Mouse (Mus musculus) hematopoietic stem cell, adult 5-6 weeks (primary cell): Measurements from ENCODE around the gene Tubgcp6. TPM values are rescaled to one million over a fixed set of nuclear protein-coding genes. Genes with fewer than 3 reads are reported as not detected.

Experiments used
- ATAC-seq, 2 experiments: fragments of 125-278 bp in 1 of 2; replicated peaks in 1 of 2; 2 replicates each; pipeline ENCODE4 v1.8.0; 2016 to 2017; ENCODE audit warnings: inconsistent platforms in 2 of 2, mild to moderate bottlenecking in 2 of 2, moderate number of reproducible peaks in 2 of 2, low read depth in 1 of 2, moderate TSS enrichment in 1 of 2; ENCODE audit not compliant: low FRiP score in 2 of 2, poor library complexity in 2 of 2, severe bottlenecking in 2 of 2, insufficient read depth in 1 of 2, low TSS enrichment in 1 of 2
- total RNA-seq: library from RNA; stranded (forward); fragments of 172-1452, 232-1000 nt; gene quantifications from 2 replicates; pipeline ENCODE4 v1.2.3, GENCODE M21; 2017

Tubgcp6 gene
- total RNA-seq, 1 experiment from 2014 or later, result 18.2 TPM

DNA sequence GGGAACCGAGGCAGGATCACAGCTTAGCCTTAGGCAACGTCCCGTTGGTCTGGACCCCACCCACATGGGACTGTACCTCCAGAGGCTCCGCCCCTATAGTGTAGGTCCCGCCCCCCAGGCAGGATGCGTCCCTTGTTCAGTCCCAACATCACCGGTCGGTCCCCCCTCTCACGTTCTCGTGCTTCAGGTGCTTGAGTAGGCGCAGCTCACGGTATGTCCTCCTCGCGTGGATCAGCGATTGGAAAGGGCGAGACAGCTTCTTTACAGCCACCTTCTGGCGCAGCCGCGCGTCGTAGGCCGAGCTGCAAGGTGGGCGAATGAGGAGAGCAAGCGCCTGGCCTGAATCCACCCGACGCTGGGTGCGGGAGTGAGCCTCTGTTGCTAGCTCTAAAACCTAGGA, 23.6 kb upstream of the Tubgcp6 start:
- no peak for ATAC-seq

DNA sequence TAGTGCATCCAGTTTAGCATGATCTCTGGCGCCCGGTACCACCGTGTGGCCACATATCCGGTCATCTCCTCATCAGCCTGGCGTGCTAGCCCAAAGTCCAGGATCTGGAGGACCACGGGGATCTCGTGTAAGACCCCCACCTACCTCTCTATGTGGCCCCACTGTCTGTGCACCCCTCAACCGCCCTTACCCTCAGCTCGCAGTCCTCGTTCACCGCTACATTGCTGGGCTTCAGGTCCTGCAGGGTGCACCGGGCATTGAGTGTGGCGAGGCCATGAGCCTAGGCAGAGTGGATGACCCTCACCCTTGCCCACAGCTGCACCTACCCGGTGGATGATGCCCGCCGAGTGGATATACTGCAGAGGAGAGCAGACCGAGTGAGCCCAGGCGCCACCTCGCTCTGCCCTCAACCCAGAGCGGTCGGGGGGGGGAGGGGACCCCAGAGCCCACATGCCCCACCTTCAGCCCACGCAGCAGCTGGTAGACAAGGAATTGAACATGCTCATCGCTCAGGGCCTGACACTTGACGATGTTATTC, 23.0 kb upstream of the Tubgcp6 start:
- ATAC-seq, result no peak

DNA sequence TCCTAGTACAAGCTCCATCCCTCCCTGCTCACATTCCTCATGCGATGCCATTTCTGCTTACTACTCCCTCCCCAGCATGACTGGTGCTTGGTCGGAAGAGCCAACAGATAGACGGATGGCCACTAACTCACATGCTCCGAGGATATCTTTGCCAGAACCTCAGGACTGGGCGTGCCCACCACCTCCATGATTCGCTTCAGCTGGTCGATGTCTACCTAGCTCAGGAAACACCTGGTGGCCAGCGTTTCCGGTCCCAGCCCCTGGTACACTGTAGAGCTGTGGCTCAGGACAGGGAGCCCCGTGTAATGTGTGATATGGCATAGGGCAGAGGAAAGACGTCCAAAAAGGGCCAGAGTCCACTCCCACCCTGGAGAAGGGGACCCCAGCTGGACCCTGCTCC, 22.1 kb upstream of the Tubgcp6 start:
- peak in 1 of 2 experiments; percentile 16; a peak in 1 of 4 replicates for ATAC-seq

DNA sequence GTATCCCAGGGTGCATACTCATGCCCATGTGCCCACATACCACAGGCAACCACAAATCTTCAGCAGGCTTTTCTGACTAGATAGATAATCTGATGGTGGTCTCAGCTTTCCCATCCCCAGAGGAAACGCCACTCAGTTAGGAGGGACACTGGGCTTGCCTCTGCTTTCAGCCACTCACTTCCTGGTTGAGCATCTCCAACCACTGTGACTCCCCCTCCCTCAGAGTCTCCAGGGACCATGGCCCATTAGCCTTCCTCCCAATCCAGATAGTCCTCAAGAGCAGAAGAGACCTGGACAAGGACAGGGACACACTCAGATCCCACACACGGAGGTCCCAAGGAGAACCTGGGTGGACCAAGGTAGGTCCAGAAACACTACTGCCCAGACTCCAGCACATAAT, 20.2 kb upstream of the Tubgcp6 start:
- ATAC-seq, result no peak

DNA sequence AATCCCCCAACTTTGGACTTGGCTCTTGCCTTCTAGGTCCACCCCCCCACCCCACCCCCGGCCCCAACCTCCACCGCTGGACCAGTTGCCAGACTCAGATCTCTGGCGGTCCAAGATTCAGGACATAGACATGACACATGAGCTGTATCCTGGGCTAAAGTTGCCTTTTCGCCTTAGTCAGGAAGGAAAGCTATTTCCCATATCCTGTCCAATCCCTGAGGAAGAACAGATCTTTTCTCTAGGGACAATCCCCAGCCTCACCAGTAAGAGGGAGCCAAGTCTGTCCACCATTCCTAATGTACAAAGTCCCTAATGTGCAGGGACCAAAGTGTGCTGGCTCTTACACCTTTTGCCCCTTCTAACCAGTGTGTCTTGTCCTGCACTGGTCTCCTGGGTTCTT, 19.0 kb upstream of the Tubgcp6 start:
- ATAC-seq, result no peak

DNA sequence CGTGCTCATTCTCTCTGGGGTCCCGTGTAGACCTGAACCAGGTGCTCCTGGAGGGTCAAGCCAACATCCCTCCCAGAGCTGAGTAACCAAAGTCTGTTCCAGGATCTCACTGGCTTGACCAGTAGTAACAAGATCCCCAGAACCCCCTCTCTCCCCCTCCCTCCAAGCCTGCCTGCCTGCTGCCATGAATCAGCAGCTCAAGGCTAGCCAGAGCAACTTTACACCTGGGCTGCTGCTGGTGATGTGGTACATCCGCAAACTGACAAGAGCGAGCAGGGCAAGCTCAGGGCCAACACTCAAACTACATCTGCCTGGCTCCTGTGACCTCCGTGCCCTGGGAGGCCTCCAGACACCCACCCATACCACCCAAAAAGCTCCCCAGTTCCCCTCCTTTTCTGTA, 18.5 kb upstream of the Tubgcp6 start:
- ATAC-seq, result no peak

DNA sequence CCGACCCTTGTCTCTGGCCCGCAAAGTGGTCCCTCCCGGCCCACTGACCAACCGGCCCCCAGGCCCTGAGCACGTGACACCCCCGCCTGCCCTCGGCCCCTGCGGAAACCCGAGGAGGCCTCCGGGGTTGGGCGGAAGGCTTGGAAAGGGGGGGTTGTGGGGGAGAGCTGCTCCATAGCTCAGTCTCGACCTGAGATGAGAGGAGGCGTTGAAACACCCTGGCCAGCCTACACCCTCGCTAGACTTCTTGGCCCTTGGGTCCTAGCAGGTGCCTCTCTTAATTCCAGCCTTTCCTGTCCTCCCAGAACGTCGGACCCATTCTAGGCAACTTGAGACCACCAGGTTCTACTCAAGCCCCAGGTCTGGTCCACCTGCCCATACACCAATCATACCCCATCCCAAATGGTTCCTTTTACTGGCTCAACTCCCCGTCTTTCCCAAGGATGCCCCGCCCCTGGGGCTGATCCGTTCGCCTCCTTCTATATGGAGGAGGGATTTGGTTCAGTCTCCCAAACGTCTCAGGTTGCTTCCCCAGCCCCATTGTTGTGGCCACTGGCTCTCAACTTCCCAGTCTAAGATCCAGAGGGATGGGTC, 17.8 kb upstream of the Tubgcp6 start, which contains the start of gene Mapk12:
Mapk12 (minus strand) TSS at position 45 of the 594 bp plus-strand sequence.
- ATAC-seq, result no peak

DNA sequence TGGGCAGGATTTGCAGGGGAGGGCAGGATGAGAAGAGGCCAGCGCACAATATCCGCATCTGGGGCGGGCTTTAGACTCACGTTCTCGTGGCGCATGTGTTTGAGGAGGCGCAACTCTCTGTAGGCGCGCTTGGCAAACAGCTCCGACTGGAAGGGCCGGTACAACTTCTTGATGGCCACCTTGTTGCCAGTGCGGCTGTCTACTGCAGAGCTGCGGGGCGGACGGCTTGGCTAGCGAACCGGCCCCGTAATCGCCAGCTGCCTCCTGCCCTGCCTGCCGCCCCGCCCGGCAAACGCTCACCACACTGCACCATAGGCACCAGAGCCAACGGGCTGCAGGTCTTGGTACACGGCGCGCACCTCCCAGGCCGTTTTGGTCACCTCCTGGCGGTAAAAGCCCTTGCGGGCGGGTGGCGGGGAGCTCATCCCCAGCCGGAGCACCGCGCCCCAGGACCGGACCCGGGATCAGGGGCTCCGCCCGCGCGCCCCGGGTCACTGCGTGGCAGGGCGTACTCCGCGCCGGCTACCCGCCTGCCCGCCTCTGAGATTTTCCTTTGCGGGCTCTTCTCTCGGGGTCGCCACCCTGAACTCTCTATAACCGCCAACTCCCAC, 17.2 kb upstream of the Tubgcp6 start:
- peak in 1 of 2 experiments; percentile 22; a peak in 1 of 4 replicates for ATAC-seq

DNA sequence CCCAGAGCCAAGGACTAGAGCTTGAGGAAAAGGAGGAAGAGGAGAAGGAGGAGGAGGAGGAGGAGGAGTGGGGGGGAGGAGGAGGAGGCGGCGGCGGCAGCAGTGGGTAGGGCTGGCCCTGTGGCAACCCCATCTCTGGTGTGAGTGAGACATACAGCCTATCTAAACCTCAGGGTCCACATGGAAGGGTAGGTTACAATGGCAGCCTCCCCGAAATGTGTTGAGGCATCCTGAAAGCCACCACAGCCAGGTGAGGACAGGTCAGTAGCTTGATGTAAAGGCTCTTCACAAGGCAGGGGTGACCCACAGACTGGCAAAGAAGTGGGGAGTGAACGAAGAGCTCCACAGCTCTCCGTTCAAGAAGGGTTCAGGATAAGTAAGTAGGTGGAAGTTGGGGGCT, 15.6 kb upstream of the Tubgcp6 start:
- ATAC-seq, result no peak

DNA sequence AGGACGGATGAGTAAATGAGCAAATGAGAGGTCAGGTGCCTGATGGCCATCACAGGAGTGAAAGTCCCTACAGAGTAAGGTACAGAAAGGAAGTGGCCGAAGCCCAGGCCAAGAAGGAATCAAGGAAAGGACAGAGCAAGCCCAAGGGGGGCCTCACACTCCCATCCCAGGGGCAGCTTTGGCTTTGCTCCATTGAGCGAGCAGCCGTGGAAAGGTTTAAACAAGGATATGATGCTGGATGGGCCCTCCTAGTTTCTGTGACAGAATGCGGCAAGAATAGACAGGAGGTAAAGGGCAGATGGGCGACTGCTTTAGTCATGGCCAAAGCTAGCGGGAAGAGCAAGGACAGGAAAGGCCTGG, 15.1 kb upstream of the Tubgcp6 start:
- no peak for ATAC-seq

DNA sequence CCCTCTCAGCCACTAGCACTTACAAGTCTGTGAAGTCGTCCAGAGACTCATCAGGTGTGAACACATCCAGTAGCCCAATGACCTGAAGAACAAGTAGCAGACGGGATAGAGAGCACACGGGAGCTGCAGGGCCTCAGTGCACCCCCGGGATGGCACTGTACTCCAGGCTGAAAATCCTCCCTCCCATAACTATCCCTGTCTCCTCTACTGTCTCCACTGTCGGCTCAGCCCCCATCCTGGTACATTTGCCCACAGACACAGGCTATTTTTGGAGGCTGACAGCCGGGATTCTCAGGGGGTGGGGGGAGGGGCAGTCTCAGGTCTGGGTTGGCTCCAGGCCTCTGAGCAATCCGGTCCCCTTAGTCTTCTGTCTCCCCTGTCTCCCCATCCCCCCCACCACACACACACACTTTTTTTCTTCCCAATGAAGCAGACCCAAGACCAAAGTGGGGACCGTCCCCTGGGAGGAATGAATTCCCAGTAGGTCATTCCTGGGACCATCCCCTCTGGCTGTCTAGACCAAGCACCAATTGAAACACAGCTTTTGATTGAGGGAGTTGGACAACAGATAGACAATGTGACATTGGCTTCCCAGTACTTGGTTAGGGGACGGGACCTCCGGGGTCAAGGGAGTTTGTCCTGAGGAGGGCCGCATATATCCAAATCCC, 14.6 kb upstream of the Tubgcp6 start:
- no peak for ATAC-seq

DNA sequence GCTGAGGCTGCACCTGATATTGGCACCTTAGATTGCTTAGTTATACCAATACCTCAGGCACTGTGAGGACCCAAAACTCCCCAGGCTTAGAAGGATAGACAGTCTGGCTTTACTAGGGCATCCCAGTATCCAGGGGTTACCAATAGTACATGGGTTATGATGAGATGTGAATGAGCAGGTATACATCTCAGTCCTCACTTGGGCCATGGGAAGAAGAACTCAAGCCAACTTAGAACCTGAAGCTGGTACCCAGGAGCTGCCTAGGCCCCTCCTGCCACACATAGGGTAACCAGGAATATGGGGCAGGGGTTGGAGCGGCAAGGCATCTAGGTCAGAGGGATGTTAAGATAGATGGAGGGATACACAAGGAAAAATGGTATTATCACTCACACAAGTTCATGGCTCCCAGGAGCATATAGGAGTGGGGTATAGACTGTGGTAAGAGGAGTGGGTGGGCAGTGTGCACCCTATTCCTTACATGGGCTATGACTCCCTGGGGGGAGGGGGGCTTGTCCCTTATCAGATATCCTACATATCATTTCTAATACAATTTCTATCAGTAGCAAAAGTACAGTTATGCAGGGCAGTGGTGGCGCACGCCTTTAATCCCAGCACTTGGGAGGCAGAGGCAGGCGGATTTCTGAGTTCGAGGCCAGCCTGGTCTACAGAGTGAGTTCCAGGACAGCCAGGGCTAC, 13.7 kb upstream of the Tubgcp6 start:
- no peak for ATAC-seq

DNA sequence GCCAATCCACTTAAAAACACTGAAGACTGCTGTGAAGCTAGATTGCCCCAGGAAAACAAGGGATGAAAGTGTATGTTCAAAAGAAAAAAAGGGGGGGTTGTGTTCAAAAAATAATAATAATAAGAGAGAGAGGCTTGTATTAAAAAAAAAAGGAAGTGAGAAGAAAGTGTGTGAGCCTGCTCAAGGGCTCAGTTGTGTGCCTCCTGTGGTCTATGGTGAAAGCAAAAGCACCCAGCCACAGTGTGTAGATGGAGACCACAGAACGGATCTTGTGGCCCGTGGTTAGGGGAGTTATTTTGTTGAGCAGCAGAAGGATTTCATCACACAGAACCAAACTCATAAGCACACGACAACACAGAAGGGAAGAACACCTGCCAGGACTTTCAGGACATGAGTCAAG, 8.4 kb upstream of the Tubgcp6 start:
- ATAC-seq, result peak; percentile 85 to 87

DNA sequence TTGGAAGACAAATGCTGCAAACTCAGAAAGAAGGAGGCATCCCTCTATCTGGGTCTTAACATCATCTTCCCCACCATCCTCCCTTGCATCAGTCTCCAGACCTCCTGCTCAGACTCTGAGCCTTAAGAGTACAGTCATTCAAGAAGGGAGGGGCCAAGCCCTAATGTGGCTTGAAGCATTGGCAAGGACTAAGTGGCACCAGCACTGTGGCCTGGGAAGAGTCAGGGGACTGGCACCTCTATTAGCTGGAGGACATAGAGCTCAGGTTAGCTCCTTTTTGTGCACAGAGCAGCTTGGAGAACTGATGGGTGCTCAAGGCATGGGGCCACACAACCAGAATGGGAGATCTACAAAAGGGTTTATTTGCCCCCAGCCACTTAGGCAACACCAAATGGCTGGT, 7.3 kb upstream of the Tubgcp6 start:
- ATAC-seq, result no peak

DNA sequence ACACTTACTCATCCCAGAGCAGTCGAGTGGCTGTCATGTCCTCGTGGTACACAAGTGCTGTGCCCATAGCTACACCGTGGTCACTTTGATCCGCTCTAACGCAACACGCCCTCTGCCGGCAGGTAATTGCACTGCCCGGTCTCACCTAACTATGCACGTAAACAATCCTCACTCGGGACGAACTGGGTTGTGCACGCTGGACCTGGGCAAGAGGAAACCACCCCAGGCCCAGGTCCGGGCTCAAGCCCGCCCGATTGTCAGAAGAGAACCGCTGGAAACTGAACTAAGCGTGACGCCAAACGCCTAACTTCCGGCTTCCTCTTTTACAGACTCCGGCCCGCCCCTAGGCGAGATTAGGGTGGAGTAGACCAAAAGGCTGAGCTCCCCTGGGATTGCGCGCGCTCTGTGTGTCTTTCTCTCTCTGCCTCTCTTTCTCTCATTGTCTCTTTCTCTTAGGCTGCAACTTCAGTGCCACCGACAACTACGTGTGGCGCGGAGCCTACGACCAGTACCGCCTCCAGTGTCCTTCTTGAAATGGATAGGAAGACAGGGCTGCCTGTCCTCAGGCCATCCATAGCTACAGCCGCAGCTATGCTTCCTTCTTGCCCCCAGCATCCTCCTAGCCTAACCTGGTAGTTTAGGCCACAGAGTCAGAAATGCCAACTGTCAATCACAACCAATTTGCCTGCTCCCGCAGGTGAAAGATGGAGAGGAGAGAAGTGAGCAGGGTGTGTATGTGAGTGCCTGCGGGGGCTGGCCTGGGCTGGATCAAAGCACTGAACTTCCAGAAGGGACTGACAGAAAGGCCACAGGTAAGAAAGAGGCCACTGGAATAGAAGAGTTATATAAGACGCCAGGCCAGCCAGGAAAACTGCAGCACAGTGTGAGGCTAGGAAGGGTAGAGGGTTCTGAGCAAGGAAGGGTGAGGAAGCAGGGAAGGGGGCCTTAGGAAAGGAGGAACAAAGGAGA, 5.8 kb upstream of the Tubgcp6 start, which contains the start of gene Hdac10:
Hdac10 (minus strand) TSS at position 319 of the 969 bp plus-strand sequence.
- ATAC-seq, result peak; percentile 55 to 73

DNA sequence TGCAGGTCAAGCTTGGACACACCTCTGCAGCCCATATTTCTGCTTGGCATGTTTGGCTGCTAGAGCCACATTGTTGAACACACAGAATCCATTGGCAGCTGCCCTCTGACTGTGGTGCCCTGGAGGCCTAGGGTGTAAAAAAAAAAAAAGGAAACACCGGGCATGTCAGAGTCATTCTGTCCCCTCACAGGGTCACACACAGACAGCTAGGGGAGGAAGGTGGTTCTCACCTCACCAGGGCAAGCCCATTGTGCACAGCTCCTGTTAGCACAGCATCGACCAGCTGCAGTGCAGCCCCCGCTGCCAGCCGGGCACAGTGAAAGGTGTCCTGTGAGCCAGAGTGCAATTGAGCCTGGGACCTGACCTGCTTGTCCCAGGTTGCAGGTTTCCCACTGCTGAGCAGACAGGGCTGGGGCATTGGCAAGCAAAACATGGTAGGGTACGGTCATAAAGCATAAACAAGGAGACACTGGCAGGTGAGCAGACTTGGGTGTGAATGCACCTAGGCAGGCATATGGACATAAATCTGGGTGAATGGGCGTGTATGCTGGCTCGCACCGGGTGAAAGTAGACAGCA, 4.5 kb upstream of the Tubgcp6 start:
- no peak for ATAC-seq

DNA sequence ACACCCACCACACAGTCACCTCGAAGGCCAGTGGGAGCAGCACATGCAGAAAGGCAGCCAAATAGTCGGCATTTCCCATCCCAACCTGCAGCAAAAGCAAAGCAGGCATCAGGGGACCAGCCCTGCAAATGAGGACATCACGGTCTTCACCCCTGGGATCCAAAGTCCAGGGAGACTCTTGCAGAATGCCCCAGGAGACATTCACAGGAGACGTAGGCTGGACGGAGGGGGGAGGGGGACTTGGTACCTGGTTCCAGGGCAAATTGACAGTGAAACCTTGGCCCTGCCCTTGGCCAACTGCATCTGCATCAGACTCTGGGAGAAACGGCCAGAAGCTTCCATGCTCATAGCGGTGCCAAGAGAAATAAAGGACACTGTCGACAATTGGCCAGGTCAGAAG, 3.7 kb upstream of the Tubgcp6 start:
- ATAC-seq, result no peak
